Mouse (Mus musculus): ENCODE data around the gene Nek6. TPM values are rescaled to one million over a fixed set of nuclear protein-coding genes. Genes with fewer than 3 reads are reported as not detected.

Nek6 gene
- polyA plus RNA-seq, 1 experiment from 2014 or later = 181 TPM

DNA sequence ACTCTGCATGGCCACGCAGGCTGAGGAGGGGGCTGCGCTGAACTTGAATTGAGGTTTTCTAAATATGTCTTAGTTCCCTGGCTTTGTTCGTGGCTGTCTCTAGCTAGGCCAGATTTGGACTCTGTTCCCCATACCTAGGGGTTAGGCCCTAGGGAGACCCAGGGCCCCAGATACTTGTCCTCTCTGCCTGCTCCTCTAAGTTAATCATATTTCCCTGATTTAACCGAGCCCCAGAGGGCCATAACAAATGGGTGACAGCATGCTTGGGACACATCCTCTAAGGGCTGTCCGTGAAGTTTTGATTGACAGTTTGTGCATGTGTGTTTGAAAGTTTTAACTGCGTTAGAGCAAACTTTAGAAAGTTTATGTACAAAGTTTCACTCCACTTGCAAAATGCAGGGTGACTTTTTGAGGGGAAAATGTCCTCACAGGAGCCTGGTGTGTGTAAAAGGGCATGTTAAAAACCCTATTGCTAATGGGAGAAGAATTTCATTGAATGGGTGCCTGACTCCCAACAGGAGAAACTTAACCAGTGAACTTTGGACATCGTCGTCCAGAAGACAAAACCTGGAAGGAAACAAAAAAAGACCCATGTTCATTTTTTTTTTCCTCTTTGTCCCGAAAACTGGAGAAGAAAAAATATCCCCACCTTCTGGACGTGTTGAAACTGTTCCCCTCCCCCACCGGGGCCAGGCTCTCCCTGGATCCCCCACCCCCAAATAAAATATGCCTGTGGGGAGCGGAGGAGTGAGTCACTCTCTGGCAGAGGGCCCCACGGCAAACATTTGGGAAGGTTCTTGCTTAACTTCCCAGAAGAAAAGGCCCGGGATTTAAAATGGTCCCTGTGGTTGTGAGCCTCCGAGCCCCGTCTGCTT, 1.1 kb downstream of the Nek6 start:
- peak; percentile 20 for ATAC-seq (ENCODE audit: low FRiP score, low read depth)
- Histone ChIP-seq H3K4me2 (replicated peaks) (peak overlapping the region; percentile 82), H3K4me1 (peaks cover 47% of the 10 kb centered on the region), H3K4me3 (peak overlapping the region; percentile 83), H3K9ac (peak overlapping the region; percentile 95), H3K27me3 (no peaks in the 10 kb centered on the region), H3K9me3 (0 out of 2 replicates have a peak, but pooled peaks cover under 1% of the 10 kb centered on the region), H3K36me3 (peaks cover 7% of the 10 kb centered on the region; the same call in 1 of the 2 replicates), H3K27ac (peak overlapping the region; percentile 97)
- WGBS = 3% methylated on average over 16 of the region's 16 CpGs

DNA sequence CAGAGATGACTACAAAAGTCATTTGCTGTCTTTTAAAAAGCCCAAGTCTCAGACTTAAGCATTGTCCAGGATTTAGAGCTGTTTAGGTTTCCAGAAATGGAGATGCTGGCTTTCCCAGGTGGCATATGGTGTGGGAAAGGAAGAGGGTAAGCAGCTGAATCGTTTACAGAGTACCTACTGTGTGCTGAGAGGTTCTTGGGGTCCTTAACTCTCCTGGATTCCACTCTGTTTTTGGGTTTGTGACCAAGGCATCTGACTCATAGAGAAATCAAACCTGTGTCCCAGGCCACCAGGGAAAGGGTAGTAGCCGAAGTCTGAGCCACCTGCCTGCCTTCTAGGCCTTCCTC, 1.7 kb downstream of the Nek6 start:
- Histone ChIP-seq H3K9me3 (0 out of 2 replicates have a peak, but pooled peaks cover 4% of the 10 kb centered on the region), H3K36me3 (peaks cover 13% of the 10 kb centered on the region), H3K9ac (peak overlapping the region; percentile 95), H3K4me2 (replicated peaks) (peak overlapping the region; percentile 82), H3K27ac (peak overlapping the region; percentile 97), H3K4me1 (peaks cover 47% of the 10 kb centered on the region), H3K27me3 (no peaks in the 10 kb centered on the region), H3K4me3 (peak overlapping the region; percentile 83)
- 48% methylated on average over 2 of the region's 2 CpGs for WGBS
- no peak for ATAC-seq (ENCODE audit: low FRiP score, low read depth)

DNA sequence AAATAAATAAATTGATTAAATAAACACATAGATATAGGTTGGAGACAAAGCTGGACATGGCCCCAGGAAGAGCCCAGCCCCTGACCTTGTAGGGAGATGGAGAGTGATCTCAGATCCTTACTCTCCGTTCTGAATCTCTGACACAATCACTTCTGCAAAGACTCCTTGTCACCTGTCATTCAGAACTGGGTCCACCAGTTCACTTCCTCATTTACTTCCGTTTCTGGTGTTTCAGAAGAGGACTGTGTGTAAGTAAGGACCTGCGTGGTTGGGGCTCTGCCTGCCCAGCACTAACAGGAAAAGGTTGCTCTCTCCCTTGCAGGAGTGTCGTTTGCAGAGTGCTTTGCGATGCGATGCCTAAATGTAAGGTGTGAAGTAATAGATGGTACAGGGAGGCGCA, 3.0 kb downstream of the Nek6 start:
- H3K4me3 ChIP-seq = no peak overlapping the region
- H3K36me3 ChIP-seq = peaks cover 23% of the 10 kb centered on the region
- H3K27ac ChIP-seq = peak overlapping the region; percentile 77; the same call in 1 of the 2 replicates
- no peak for ATAC-seq (ENCODE audit: low FRiP score, low read depth)
- 56% methylated on average over 7 of the region's 7 CpGs for WGBS
- no peak overlapping the region for H3K9ac ChIP-seq
- H3K27me3 ChIP-seq = no peaks in the 10 kb centered on the region
- H3K4me1 ChIP-seq = peaks cover 47% of the 10 kb centered on the region
- H3K4me2 ChIP-seq (replicated peaks) = peak overlapping the region; percentile 82
- H3K9me3 ChIP-seq = 0 out of 2 replicates have a peak, but pooled peaks cover 4% of the 10 kb centered on the region

DNA sequence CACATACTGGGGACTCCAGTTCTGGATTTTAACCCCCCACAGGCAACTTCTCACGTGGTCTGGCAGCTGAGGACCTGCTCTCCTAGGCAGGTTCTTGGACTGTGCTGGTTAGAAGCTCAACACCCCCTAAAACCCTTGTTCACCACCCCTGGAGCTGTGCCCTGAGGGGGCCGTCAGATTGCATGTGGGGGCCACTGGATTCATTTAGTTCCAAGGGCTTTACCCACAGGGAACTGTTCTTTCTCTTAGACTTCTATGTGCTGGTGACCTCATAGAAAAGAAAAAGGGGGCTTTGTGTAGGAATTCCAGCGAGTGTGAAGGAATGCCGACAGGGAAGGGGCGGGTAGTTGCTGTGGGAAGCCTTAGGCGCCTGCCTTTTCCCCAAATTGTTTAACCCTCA, 4.0 kb downstream of the Nek6 start:
- ATAC-seq (ENCODE audit: low FRiP score, low read depth) = peak; percentile 73
- H3K9ac ChIP-seq = peak overlapping the region; percentile 53

GRCm38 (mm10) chr2:38516471-38516870, 5.0 kb downstream of the Nek6 start:
- ATAC-seq (ENCODE audit: low FRiP score, low read depth) = no peak
- peak overlapping the region; percentile 31; the same call in 1 of the 2 replicates for H3K9ac ChIP-seq
- H3K27me3 ChIP-seq = no peaks in the 10 kb centered on the region
- 67% methylated on average over 3 of the region's 3 CpGs for WGBS
- peaks cover 67% of the 10 kb centered on the region for H3K4me1 ChIP-seq
- peak overlapping the region; percentile 77; the same call in 1 of the 2 replicates for H3K27ac ChIP-seq
- peaks cover 23% of the 10 kb centered on the region for H3K36me3 ChIP-seq
- 0 out of 2 replicates have a peak, but pooled peaks cover 4% of the 10 kb centered on the region for H3K9me3 ChIP-seq
- H3K4me3 ChIP-seq = no peak overlapping the region
- peak overlapping the region; percentile 19; the same call in 1 of the 2 replicates for H3K4me2 ChIP-seq (replicated peaks)

More for the DNA sequence above, 4.0 kb downstream of the Nek6 start:
- no peaks in the 10 kb centered on the region for H3K27me3 ChIP-seq
- 0 out of 2 replicates have a peak, but pooled peaks cover 4% of the 10 kb centered on the region for H3K9me3 ChIP-seq
- H3K36me3 ChIP-seq = peaks cover 23% of the 10 kb centered on the region
- 23% methylated on average over 6 of the region's 6 CpGs for WGBS
- H3K4me2 ChIP-seq (replicated peaks) = peak overlapping the region; percentile 82
- H3K4me1 ChIP-seq = peaks cover 57% of the 10 kb centered on the region
- peak overlapping the region; percentile 77 for H3K27ac ChIP-seq
- peak overlapping the region; percentile 12; the same call in 1 of the 2 replicates for H3K4me3 ChIP-seq

- peaks cover 73% of the 10 kb centered on the region for H3K4me1 ChIP-seq
- H3K36me3 ChIP-seq = peaks cover 23% of the 10 kb centered on the region
- no peaks in the 10 kb centered on the region for H3K27me3 ChIP-seq
- peak overlapping the region; percentile 19; the same call in 1 of the 2 replicates for H3K4me2 ChIP-seq (replicated peaks)
- H3K4me3 ChIP-seq = no peak overlapping the region
- no peak for ATAC-seq (ENCODE audit: low FRiP score, low read depth)
- H3K9ac ChIP-seq = no peak overlapping the region
- 0 out of 2 replicates have a peak, but pooled peaks cover 4% of the 10 kb centered on the region for H3K9me3 ChIP-seq
- peak overlapping the region; percentile 77; the same call in 1 of the 2 replicates for H3K27ac ChIP-seq
- 64% methylated on average over 6 of the region's 6 CpGs for WGBS
Observed at GRCm38 (mm10) chr2:38517045-38517444, 5.6 kb downstream of the Nek6 start.

- Histone ChIP-seq H3K4me3 (no peak overlapping the region), H3K27me3 (no peaks in the 10 kb centered on the region), H3K4me1 (peaks cover 78% of the 10 kb centered on the region), H3K27ac (no peak overlapping the region), H3K9ac (no peak overlapping the region), H3K9me3 (0 out of 2 replicates have a peak, but pooled peaks cover 4% of the 10 kb centered on the region), H3K36me3 (peaks cover 23% of the 10 kb centered on the region), H3K4me2 (replicated peaks) (no peak overlapping the region)
- ATAC-seq (ENCODE audit: low FRiP score, low read depth) = no peak
- WGBS = 93% methylated on average over 5 of the region's 5 CpGs
Observed at GRCm38 (mm10) chr2:38518719-38519118, 7.3 kb downstream of the Nek6 start.

GRCm38 (mm10) chr2:38519934-38520333, 8.5 kb downstream of the Nek6 start:
- Histone ChIP-seq H3K27ac (no peak overlapping the region), H3K9me3 (0 out of 2 replicates have a peak, but pooled peaks cover 4% of the 10 kb centered on the region), H3K4me2 (replicated peaks) (no peak overlapping the region), H3K4me1 (peaks cover 67% of the 10 kb centered on the region), H3K36me3 (peaks cover 28% of the 10 kb centered on the region), H3K27me3 (no peaks in the 10 kb centered on the region), H3K4me3 (no peak overlapping the region), H3K9ac (no peak overlapping the region)
- WGBS = 69% methylated on average over 11 of the region's 11 CpGs
- ATAC-seq (ENCODE audit: low FRiP score, low read depth) = no peak

DNA sequence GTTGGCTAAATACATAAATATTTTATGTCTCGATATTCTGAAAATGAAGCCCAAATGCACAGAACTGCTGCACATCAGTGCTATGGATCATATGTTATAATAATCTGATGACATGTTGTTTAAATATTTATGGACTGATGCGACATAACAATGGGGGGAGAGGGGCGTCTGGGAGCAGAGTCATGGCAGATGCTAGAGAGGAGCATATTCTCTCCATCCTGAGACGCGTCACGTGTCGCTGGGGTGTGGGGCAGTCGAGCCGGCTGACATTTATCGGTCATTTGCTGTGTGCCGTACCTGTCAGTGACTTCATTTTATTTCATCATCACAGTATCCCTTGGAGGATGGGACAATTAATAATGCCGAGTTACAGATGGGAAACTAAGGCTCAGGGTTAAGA, 10.2 kb downstream of the Nek6 start:
- WGBS = 86% methylated on average over 12 of the region's 12 CpGs
- no peak for ATAC-seq (ENCODE audit: low FRiP score, low read depth)

DNA sequence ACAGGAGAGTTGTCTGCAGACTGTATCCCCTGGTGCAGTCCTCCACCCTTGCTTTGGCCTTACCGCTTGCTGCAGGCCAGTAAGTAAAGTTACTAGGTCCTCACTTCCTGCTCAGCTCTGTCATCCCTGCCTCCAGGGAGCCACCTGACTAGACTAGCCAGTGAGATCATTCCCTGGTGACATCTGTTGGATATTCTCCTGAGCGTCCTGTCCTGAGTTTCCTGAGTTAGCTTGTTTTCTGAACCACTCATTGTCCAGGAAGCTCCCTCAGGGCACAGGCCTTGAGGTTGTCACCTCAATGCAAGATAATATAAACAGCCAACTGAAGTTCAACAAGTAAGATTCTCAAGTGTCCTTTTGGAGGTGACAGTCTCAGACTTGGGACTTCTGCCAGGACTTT, 10.9 kb downstream of the Nek6 start:
- ATAC-seq (ENCODE audit: low FRiP score, low read depth) = no peak
- H3K27me3 ChIP-seq = no peaks in the 10 kb centered on the region
- peaks cover 37% of the 10 kb centered on the region for H3K36me3 ChIP-seq
- peaks cover 49% of the 10 kb centered on the region for H3K4me1 ChIP-seq
- no peak overlapping the region for H3K4me3 ChIP-seq
- H3K27ac ChIP-seq = peak overlapping the region; percentile 33
- H3K4me2 ChIP-seq (replicated peaks) = no peak overlapping the region
- 0 out of 2 replicates have a peak, but pooled peaks cover 4% of the 10 kb centered on the region for H3K9me3 ChIP-seq
- WGBS = 59% methylated on average over 2 of the region's 2 CpGs
- no peak overlapping the region for H3K9ac ChIP-seq

More for the DNA sequence above, 10.2 kb downstream of the Nek6 start:
- no peak overlapping the region for H3K9ac ChIP-seq
- H3K27ac ChIP-seq = no peak overlapping the region
- H3K4me2 ChIP-seq (replicated peaks) = no peak overlapping the region
- H3K4me3 ChIP-seq = no peak overlapping the region
- 0 out of 2 replicates have a peak, but pooled peaks cover 4% of the 10 kb centered on the region for H3K9me3 ChIP-seq
- H3K4me1 ChIP-seq = peaks cover 56% of the 10 kb centered on the region
- H3K36me3 ChIP-seq = peaks cover 35% of the 10 kb centered on the region
- H3K27me3 ChIP-seq = no peaks in the 10 kb centered on the region

- Histone ChIP-seq H3K4me3 (no peak overlapping the region), H3K36me3 (peaks cover 25% of the 10 kb centered on the region), H3K9ac (no peak overlapping the region), H3K9me3 (no peaks in the 10 kb centered on the region), H3K27ac (no peak overlapping the region), H3K4me1 (peaks cover 57% of the 10 kb centered on the region), H3K27me3 (no peaks in the 10 kb centered on the region), H3K4me2 (replicated peaks) (no peak overlapping the region)
- WGBS = 79% methylated on average over 10 of the region's 10 CpGs
- no peak for ATAC-seq (ENCODE audit: low FRiP score, low read depth)
Observed at GRCm38 (mm10) chr2:38523781-38524445, 12.5 kb downstream of the Nek6 start.

DNA sequence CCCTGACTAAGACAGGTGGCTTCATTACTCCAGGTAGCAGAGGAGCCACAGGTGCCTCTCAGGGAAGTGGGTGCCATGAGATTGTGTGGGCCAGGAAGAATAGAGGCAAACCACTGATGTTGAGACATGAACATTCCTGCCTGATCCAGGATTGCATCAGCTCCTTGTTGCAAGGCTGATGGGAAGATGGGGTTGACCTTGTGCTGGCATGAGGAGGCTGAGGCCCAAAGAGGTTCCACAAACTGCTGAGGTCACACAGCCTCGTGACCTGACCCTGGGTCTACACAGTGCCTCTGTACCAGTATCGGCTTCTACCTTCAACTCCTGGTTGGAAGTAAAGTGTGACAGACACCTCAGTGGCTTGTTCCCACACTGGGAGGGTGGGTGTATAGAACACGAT, 13.6 kb downstream of the Nek6 start:
- peaks cover 22% of the 10 kb centered on the region for H3K36me3 ChIP-seq
- ATAC-seq (ENCODE audit: low FRiP score, low read depth) = no peak
- H3K27ac ChIP-seq = no peak overlapping the region
- peaks cover 62% of the 10 kb centered on the region for H3K4me1 ChIP-seq
- no peaks in the 10 kb centered on the region for H3K27me3 ChIP-seq
- H3K9ac ChIP-seq = no peak overlapping the region
- no peak overlapping the region for H3K4me2 ChIP-seq (replicated peaks)
- 80% methylated on average over 3 of the region's 3 CpGs for WGBS
- H3K9me3 ChIP-seq = no peaks in the 10 kb centered on the region
- no peak overlapping the region for H3K4me3 ChIP-seq

All from limb, embryonic 13.5 days (tissue).